Mouse (Mus musculus) lung, adult 2 months (tissue): ENCODE measurements around the gene Kdm4a. TPM values are rescaled to one million over a fixed set of nuclear protein-coding genes. Genes with fewer than 3 reads are reported as not detected.
A peak's percentile ranks its signal among the peaks of the same experiment; 100 is the strongest.

Source experiments
- DNase-seq: peaks from one replicate; pipeline ENCODE4 v3.0.0; 2022
- H3K4me1 ChIP-seq: fragments of 200-500 bp; 2 replicates; pipeline ENCODE4 v1.6.1; 2011; ENCODE audit warnings: low read length; ENCODE audit not compliant: control insufficient read depth, insufficient read depth
- H3K4me3 ChIP-seq: fragments of 200-500 bp; replicated peaks from 2 replicates; pipeline ENCODE3; 2011; ENCODE audit warnings: low read depth, mild to moderate bottlenecking, control low read depth, low read length; ENCODE audit errors: extremely low read depth
- CTCF ChIP-seq: fragments of 200-500 bp; IDR thresholded peaks from 2 replicates; pipeline ENCODE4 v1.5.1; 2011; ENCODE audit warnings: mild to moderate bottlenecking, low read length, control low read depth; ENCODE audit not compliant: insufficient read depth
- POLR2A ChIP-seq: fragments of 200-500 bp; IDR thresholded peaks from 2 replicates; pipeline ENCODE4 v1.6.1; 2011; ENCODE audit warnings: low read depth, mild to moderate bottlenecking, control low read depth, low read length, borderline replicate concordance; ENCODE audit errors: extremely low read depth
- WGBS: fragments of 180-500 bp; shearing (Covaris S2); methylation state at CpG from one replicate; pipeline ENCODE4 v1.1.7; 2018; 5-methylcytosine and 5-hydroxymethylcytosine counted together
- polyA plus RNA-seq: library from polyadenylated mRNA; depleted of rRNA; stranded (reverse); fragments of >200 nt; gene quantifications from 2 replicates; pipeline ENCODE4 v1.2.3, GENCODE M21; 2012; rRNA removed

The Kdm4a gene
- polyA plus RNA-seq, 1 experiment = 36.0 TPM

DNA sequence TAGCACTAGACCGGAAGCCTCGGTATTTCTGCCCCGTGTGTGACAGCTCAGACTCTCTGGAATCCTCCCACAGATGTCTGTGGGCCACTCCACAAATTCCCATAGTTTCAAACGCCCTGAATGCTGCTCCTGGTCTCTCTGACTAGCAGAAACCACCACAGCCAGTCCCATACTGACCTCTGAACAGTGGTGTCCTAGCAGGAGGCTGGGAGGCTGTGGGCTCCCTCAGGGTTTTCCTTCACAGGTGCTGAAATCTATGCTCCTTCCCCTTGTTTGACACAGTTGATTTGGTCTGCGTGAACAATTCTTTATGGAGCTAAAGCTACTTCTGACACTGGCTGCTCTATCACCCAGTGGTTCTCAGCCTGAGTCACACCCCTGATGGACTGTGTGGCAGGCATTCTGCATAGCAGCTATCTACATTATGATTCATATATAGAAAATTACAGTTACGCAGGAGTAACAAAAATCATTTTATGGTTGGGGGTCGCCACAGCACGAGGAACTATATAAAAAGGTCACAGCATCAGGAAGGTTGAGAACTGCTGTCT lies 76.5 kb downstream of the Kdm4a start:
- TF ChIP-seq CTCF (no peak), POLR2A (no peak)
- no peak for DNase-seq
- Histone ChIP-seq H3K4me3 (no peak overlapping the region), H3K4me1 (no peaks in the 10 kb centered on the region)
- WGBS = 73% methylated on average over 8 of the region's 8 CpGs

DNA sequence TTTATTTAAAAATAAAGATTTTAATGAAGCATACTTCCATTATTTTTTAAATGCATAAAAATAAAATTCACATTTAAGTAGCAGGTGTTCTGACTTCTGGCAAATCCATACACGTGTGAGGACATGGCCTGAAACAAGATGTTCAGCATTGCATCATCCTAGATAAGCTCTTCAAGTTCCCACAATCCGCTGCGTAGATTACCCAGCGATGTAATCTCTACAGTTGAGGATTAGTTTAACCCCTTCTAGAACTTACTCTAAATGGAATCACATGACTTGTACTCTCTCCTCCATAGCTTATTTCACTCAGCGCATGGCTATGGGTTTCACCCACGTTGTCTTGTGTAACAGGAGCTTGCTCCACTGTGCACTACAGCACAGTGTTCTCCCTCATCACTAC lies 78.3 kb downstream of the Kdm4a start:
- TF ChIP-seq CTCF (no peak), POLR2A (no peak)
- no peaks in the 10 kb centered on the region for H3K4me1 ChIP-seq
- no peak overlapping the region for H3K4me3 ChIP-seq
- no peak for DNase-seq
- 73% methylated on average over 6 of the region's 6 CpGs for WGBS

DNA sequence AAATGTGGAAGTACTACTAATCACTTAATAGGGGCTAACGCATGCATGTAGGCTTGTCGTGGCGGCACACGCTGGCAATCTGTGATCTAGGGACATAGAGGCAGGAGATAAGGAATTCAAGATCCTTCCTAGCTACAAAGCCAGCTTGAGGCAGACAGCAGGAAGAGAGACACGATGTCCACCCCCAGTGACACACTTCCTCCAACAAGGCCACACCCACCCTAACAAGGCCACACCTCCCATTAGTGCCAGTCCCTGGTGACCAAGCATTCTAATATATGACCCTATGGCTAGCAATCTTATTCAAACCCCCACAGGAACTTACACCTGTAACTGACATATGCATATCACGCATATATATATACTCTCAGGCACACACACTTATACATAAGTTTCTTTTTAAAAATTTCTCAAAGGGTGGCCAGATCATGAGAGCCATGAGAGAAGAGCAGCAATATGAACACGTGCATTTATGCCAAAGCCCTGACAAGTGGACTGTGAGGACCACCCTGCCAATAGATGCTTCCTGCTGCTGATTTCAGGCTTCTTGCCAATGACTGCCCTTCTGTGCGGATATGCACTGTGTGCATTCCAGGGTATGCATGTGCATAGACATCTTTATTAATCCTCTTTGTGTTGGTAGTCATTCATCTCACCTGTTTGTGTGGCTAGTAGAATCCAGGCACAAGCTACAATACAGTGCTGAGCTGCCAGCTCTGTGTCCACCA lies 80.0 kb downstream of the Kdm4a start:
- H3K4me3 ChIP-seq = no peak overlapping the region
- 79% methylated on average over 8 of the region's 8 CpGs for WGBS
- no peak for TF ChIP-seq CTCF
- no peaks in the 10 kb centered on the region for H3K4me1 ChIP-seq
- DNase-seq = no peak

DNA sequence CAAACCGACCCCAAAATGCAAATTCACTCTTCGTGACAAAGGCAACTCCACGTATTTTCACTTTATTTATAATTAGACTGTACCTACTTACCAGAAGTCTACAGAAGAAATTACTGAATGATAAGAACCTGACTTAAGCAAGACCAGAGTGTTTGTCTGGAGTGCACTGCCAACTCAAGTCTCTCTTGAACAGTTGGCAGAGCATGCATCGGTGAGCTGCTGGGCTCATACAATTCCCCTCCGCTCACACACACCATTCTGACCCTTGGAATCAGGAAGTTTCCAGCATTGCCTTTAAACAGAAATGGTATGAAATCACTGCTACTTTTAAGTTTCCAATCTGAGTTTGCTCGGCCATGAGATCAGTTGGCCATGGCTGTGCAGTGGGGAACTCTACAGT lies 81.3 kb downstream of the Kdm4a start:
- no peak for TF ChIP-seq POLR2A
- no peak for TF ChIP-seq CTCF
- peak; percentile 33 for DNase-seq

DNA sequence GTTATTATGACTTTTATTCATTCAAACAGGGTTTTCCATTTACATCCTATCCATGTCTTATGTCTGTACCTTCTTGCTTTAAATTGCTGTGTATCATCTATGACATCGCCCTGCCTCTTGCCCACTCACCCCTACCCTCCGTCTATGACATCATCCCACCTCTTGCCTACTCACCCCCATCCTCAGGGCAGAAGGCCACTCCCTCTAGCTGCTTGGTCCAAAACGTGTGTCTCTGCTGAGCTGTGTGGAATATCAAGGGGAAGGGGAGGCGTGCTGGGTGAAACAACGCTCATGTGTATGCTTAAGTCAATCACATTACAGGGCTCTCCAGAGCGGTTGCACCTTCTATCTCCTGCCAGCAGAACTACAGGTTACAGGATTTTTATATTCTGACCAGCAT lies 83.8 kb downstream of the Kdm4a start:
- no peak for DNase-seq
- TF ChIP-seq POLR2A = no peak
- TF ChIP-seq CTCF = no peak
- 73% methylated on average over 6 of the region's 6 CpGs for WGBS

More for the DNA sequence above, 81.3 kb downstream of the Kdm4a start:
- WGBS = 75% methylated on average over 6 of the region's 6 CpGs
- no peaks in the 10 kb centered on the region for H3K4me1 ChIP-seq
- H3K4me3 ChIP-seq = no peak overlapping the region

DNA sequence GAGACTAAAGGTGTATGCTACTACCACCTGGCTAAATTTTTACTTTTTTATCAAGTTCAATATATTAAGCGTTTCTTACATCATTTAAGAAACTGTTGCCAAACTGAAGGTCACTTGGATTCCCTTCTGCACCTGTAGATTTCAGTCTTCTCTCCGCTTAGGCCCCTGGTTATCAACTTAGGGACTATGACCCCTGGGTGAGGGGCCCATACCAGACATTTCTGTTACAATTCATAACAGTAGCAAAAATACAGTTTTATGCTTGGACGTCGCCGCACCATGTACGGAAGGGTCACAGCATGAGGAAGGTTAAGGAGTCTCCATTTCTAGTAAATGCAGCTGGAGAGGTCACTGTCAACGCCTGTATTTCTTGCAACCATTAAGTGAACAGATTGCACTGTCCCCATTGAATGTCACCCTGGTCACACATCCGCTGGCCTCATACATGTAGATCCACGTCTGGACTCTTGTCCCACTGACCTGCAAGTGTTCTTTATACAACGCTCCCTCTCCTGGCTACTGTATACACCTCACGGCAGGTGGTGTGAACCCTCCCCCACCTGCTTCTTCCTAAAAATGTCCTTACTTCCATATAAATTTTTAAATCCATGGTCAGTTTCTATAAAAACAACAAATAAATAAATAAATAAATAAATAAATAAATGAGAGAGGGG lies 86.9 kb downstream of the Kdm4a start:
- Histone ChIP-seq H3K4me1 (no peaks in the 10 kb centered on the region), H3K4me3 (no peak overlapping the region)
- no peak for TF ChIP-seq POLR2A
- no peak for TF ChIP-seq CTCF
- 95% methylated on average over 11 of the region's 11 CpGs for WGBS
- DNase-seq = no peak

More for the DNA sequence above, 83.8 kb downstream of the Kdm4a start:
- Histone ChIP-seq H3K4me1 (no peaks in the 10 kb centered on the region), H3K4me3 (no peak overlapping the region)

DNA sequence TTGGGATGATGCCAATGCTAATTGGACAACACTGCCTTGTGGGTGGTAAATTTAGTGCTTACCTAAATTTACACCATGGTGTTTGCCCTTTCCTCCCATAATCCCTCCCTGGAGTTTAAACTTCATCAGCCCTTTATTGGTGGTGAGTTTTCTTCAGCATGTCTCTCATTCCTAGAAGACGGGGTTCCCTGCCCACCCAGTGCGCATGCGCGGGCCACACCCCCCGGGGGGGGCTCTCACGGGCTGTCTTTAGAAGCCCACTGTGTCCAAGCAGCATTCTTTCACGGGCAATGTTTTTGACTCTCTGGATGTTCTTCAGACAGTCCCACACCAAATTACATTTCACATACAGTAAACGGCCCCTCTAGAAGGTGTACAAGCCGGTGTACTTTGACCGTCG lies 89.4 kb downstream of the Kdm4a start:
- H3K4me3 ChIP-seq = no peak overlapping the region
- TF ChIP-seq CTCF = no peak
- TF ChIP-seq POLR2A = no peak
- 85% methylated on average over 11 of the region's 11 CpGs for WGBS
- H3K4me1 ChIP-seq = no peaks in the 10 kb centered on the region
- no peak for DNase-seq

DNA sequence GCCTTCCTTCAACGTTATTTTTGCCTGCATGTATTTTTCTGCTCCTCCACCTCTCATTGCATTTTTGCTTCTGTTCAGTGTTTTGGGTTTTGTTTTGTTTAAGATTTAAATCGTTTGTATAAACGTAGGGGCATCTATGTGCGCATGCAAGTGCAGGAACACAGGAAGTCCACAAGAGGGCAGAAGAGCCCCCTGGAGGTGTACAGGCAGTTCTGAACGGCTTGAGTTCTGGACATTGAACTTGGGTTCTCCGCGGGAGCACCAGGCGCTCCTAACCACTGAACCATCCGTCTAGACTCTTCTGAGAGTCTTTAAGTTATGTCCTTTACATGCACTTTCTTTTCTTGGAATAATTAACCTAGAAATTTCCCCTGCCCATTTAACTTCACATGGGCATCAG lies 89.9 kb downstream of the Kdm4a start:
- Histone ChIP-seq H3K4me3 (no peak overlapping the region), H3K4me1 (no peaks in the 10 kb centered on the region)
- 35% methylated on average over 9 of the region's 9 CpGs for WGBS
- TF ChIP-seq CTCF = peak; percentile 84
- TF ChIP-seq POLR2A = no peak
- peak; percentile 44 for DNase-seq

DNA sequence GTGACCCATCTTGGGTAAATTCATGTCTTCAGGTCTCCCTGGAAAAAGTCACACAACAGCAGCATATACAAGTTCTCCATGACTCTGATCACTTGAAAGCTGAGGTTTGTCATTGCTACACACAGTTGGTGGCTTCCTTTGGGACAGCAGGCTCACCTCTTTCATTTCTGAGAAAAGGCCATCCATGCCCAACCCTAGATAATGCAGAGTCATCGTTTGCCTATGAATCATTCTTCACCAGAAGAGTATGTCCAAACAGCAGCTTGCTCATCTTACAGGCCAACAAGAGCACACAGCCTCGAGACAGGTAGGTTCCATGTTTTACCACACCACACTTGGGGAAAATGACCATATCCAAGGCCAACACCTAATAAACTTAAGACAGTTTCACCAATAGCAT lies 91.1 kb downstream of the Kdm4a start:
- Histone ChIP-seq H3K4me3 (no peak overlapping the region), H3K4me1 (no peaks in the 10 kb centered on the region)
- TF ChIP-seq POLR2A = no peak
- TF ChIP-seq CTCF = no peak
- WGBS = 52% methylated on average over 2 of the region's 2 CpGs
- DNase-seq = no peak

Other genes with a start within 250 kb of the Kdm4a start
- 20.1 and 23.4 TPM in 2 replicates for gene St3gal3, start 45.1 kb downstream of the Kdm4a start, polyA plus RNA-seq
- 245 and 250 TPM in 2 replicates for gene Ptprf, start 111.4 kb upstream of the Kdm4a start, polyA plus RNA-seq
- 48.5 and 54.4 TPM in 2 replicates for gene Szt2, start 229.2 kb upstream of the Kdm4a start, polyA plus RNA-seq
- gene Med8, start 229.3 kb upstream of the Kdm4a start, polyA plus RNA-seq = 20.8 and 38.4 TPM in 2 replicates
- gene Elovl1, start 248.1 kb upstream of the Kdm4a start, polyA plus RNA-seq = 978 and 1,062 TPM in 2 replicates